Mouse (Mus musculus): Measurements from ENCODE around the gene Wnt5a.

GRCm38 (mm10) chr14:28515331-28515730 is 10.8 kb downstream of the Wnt5a start:
- TF ChIP-seq CTCF (IDR thresholded peaks at IDR 0.05; ENCODE audit: borderline replicate concordance, insufficient read depth, low read length): no peak
- TF ChIP-seq POLR2A (IDR thresholded peaks at IDR 0.05; ENCODE audit: low read depth, low read length): no peak

Measured in embryonic fibroblast, embryonic 13.5 days (primary cell).